Mouse (Mus musculus) forebrain, postnatal 0 days (tissue): Measurements from ENCODE around the gene Etv5. TPM values are rescaled to one million over a fixed set of nuclear protein-coding genes. Genes with fewer than 3 reads are reported as not detected.

Experiments
- ATAC-seq: fragments of 200-750 bp; cut with Nextera tagmentation; 2 replicates; pipeline ENCODE4 v1.8.0; 2017; ENCODE audit warnings: mild to moderate bottlenecking, moderate library complexity
- DNase-seq: peaks from one replicate; pipeline ENCODE4 v3.0.0-alpha.2; 2015
- H3K27ac ChIP-seq: fragments of 300-500 bp; sonication (generic); 2 replicates; pipeline ENCODE4 v1.5.1; 2014; ENCODE audit warnings: low read depth, mild to moderate bottlenecking, antibody characterized with exemption, low read length, moderate library complexity, mixed read lengths
- H3K27me3 ChIP-seq: fragments of 300-500 bp; sonication (generic); 2 replicates; pipeline ENCODE4 v1.6.1; 2014; ENCODE audit warnings: mild to moderate bottlenecking, low read length, mixed read lengths; ENCODE audit not compliant: insufficient read depth
- H3K36me3 ChIP-seq: fragments of 300-500 bp; sonication (generic); 2 replicates; pipeline ENCODE4 v1.6.1; 2014; ENCODE audit warnings: mild to moderate bottlenecking, moderate library complexity; ENCODE audit not compliant: insufficient read depth
- H3K4me1 ChIP-seq: fragments of 300-500 bp; sonication (generic); 2 replicates; pipeline ENCODE4 v1.6.1; 2014; ENCODE audit warnings: antibody characterized with exemption; ENCODE audit not compliant: insufficient read depth
- H3K4me2 ChIP-seq: fragments of 300-500 bp; sonication (generic); 2 replicates; pipeline ENCODE4 v1.6.1; 2014; ENCODE audit warnings: low read depth, mild to moderate bottlenecking, moderate library complexity
- H3K4me3 ChIP-seq: fragments of 300-500 bp; sonication (generic); 2 replicates; pipeline ENCODE4 v1.5.1; 2014; ENCODE audit warnings: low read depth, low read length, mixed read lengths
- H3K9ac ChIP-seq: fragments of 300-500 bp; sonication (generic); 2 replicates; pipeline ENCODE4 v1.6.1; 2014; ENCODE audit warnings: mild to moderate bottlenecking
- H3K9me3 ChIP-seq: fragments of 300-500 bp; sonication (generic); 2 replicates; pipeline ENCODE4 v1.6.1; 2016; ENCODE audit warnings: low read length
- CTCF ChIP-seq: sonication (generic); IDR thresholded peaks from 2 replicates; pipeline ENCODE4 v1.5.1; 2016; ENCODE audit warnings: antibody characterized with exemption, control low read depth, low read depth
- WGBS: fragments of 180-500 bp; shearing (Covaris S2); extraction: QIAGEN DNeasy Blood & Tissue Kit; methylation state at CpG from one replicate; pipeline ENCODE4 v1.1.7; 2014; 5-methylcytosine and 5-hydroxymethylcytosine counted together
- polyA plus RNA-seq: library from polyadenylated mRNA; unstranded; fragments of >200 nt; fragmentation: Nextera tagmentation; extraction: Ambion mirVana; gene quantifications from 2 replicates; pipeline ENCODE4 v1.2.1, GENCODE M21; 2015
- total RNA-seq: library from RNA; depleted of rRNA; stranded (reverse); fragments of >200 nt; gene quantifications from 2 replicates; pipeline ENCODE4 v1.2.3, GENCODE M21; 2014

Gene Etv5
- total and polyA plus RNA-seq, 2 experiments from 2014 or later, result 28.6 to 37.4 TPM

GRCm38 (mm10) chr16:22380981-22381380, 58.5 kb downstream of the Etv5 start:
- ATAC-seq (no peak), DNase-seq (no peak)
- no peaks in the 10 kb centered on the region for H3K36me3 ChIP-seq
- H3K27ac ChIP-seq, result no peak overlapping the region
- H3K27me3 ChIP-seq, result no peaks in the 10 kb centered on the region
- H3K9me3 ChIP-seq, result no peaks in the 10 kb centered on the region
- WGBS, result 67% methylated on average over 8 of the region's 8 CpGs
- no peak overlapping the region for H3K9ac ChIP-seq
- no peak for TF ChIP-seq CTCF
- H3K4me3 ChIP-seq, result no peak overlapping the region
- no peaks in the 10 kb centered on the region for H3K4me1 ChIP-seq
- H3K4me2 ChIP-seq, result no peak overlapping the region

GRCm38 (mm10) chr16:22379986-22380385, 59.5 kb downstream of the Etv5 start:
- no peaks in the 10 kb centered on the region for H3K9me3 ChIP-seq
- no peak overlapping the region for H3K27ac ChIP-seq
- H3K4me3 ChIP-seq, result no peak overlapping the region
- no peak overlapping the region for H3K9ac ChIP-seq
- H3K4me2 ChIP-seq, result no peak overlapping the region
- no peak for TF ChIP-seq CTCF
- H3K36me3 ChIP-seq, result no peaks in the 10 kb centered on the region
- ATAC-seq, result no peak
- H3K27me3 ChIP-seq, result no peaks in the 10 kb centered on the region
- no peak for DNase-seq
- 5% methylated on average over 8 of the region's 8 CpGs for WGBS
- H3K4me1 ChIP-seq, result no peaks in the 10 kb centered on the region

- H3K4me3 ChIP-seq, result no peak overlapping the region
- H3K36me3 ChIP-seq, result no peaks in the 10 kb centered on the region
- no peaks in the 10 kb centered on the region for H3K9me3 ChIP-seq
- no peak for ATAC-seq
- H3K4me2 ChIP-seq, result no peak overlapping the region
- no peaks in the 10 kb centered on the region for H3K27me3 ChIP-seq
- TF ChIP-seq CTCF, result no peak
- H3K4me1 ChIP-seq, result no peaks in the 10 kb centered on the region
- H3K27ac ChIP-seq, result no peak overlapping the region
- no peak overlapping the region for H3K9ac ChIP-seq
- no peak for DNase-seq
- 95% methylated on average over 4 of the region's 4 CpGs for whole genome bisulfite sequencing
Measured at GRCm38 (mm10) chr16:22379342-22379741, 60.2 kb downstream of the Etv5 start.

GRCm38 (mm10) chr16:22377714-22378113, 61.8 kb downstream of the Etv5 start:
- no peak overlapping the region for H3K27ac ChIP-seq
- no peak overlapping the region for H3K4me3 ChIP-seq
- WGBS, result 44% methylated on average over 3 of the region's 3 CpGs
- ATAC-seq (no peak), DNase-seq (no peak)
- H3K9me3 ChIP-seq, result no peaks in the 10 kb centered on the region
- H3K36me3 ChIP-seq, result no peaks in the 10 kb centered on the region
- TF ChIP-seq CTCF, result no peak
- H3K4me1 ChIP-seq, result no peaks in the 10 kb centered on the region; the same call in 1 of the 2 replicates
- H3K4me2 ChIP-seq, result no peak overlapping the region
- no peak overlapping the region for H3K9ac ChIP-seq
- no peaks in the 10 kb centered on the region for H3K27me3 ChIP-seq

GRCm38 (mm10) chr16:22374898-22375297, 64.6 kb downstream of the Etv5 start:
- Histone ChIP-seq H3K4me1 (no peaks in the 10 kb centered on the region; the same call in 1 of the 2 replicates), H3K27ac (no peak overlapping the region), H3K4me2 (no peak overlapping the region), H3K4me3 (no peak overlapping the region), H3K27me3 (no peaks in the 10 kb centered on the region), H3K9ac (no peak overlapping the region), H3K36me3 (no peaks in the 10 kb centered on the region), H3K9me3 (no peaks in the 10 kb centered on the region)
- DNase-seq (no peak), ATAC-seq (no peak)
- peak; percentile 27; the same call in 1 of the 2 replicates for TF ChIP-seq CTCF
- WGBS, result 78% methylated on average over 2 of the region's 2 CpGs

GRCm38 (mm10) chr16:22372701-22373124, 66.8 kb downstream of the Etv5 start:
- no peaks in the 10 kb centered on the region; the same call in 1 of the 2 replicates for H3K4me1 ChIP-seq
- H3K4me2 ChIP-seq, result no peak overlapping the region
- DNase-seq, result no peak
- no peak overlapping the region for H3K9ac ChIP-seq
- no peak overlapping the region for H3K4me3 ChIP-seq
- 16% methylated on average over 10 of the region's 10 CpGs for WGBS
- no peaks in the 10 kb centered on the region for H3K36me3 ChIP-seq
- no peaks in the 10 kb centered on the region for H3K9me3 ChIP-seq
- no peak overlapping the region for H3K27ac ChIP-seq
- H3K27me3 ChIP-seq, result no peaks in the 10 kb centered on the region
- peak; percentile 42 for ATAC-seq
- no peak for TF ChIP-seq CTCF

- Histone ChIP-seq H3K9ac (no peak overlapping the region), H3K4me1 (no peaks in the 10 kb centered on the region; the same call in 1 of the 2 replicates), H3K4me3 (no peak overlapping the region), H3K27ac (no peak overlapping the region), H3K9me3 (no peaks in the 10 kb centered on the region), H3K4me2 (no peak overlapping the region), H3K27me3 (no peaks in the 10 kb centered on the region), H3K36me3 (no peaks in the 10 kb centered on the region)
- ATAC-seq (no peak), DNase-seq (no peak)
- no peak for TF ChIP-seq CTCF
- 75% methylated on average over 1 of the region's 1 CpGs for WGBS
Measured at GRCm38 (mm10) chr16:22372225-22372624, 67.3 kb downstream of the Etv5 start.
